Mouse (Mus musculus) midbrain, embryonic 16.5 days (tissue): Measurements from ENCODE around the gene Ppif. TPM values are rescaled to one million over a fixed set of nuclear protein-coding genes. Genes with fewer than 3 reads are reported as not detected.

Experiments used
- ATAC-seq: fragments of 200-750 bp; cut with Nextera tagmentation; 2 replicates; pipeline ENCODE4 v1.8.0; 2017; ENCODE audit warnings: moderate TSS enrichment
- H3K27ac ChIP-seq: fragments of 300-500 bp; sonication (generic); 2 replicates; pipeline ENCODE4 v1.5.1; 2014; ENCODE audit warnings: mild to moderate bottlenecking, low read length, mixed read lengths
- H3K27me3 ChIP-seq: fragments of 300-500 bp; sonication (generic); 2 replicates; pipeline ENCODE4 v1.6.1; 2014; ENCODE audit warnings: low read depth, low read length, mixed read lengths; ENCODE audit not compliant: control insufficient read depth, insufficient read depth
- H3K36me3 ChIP-seq: fragments of 300-500 bp; sonication (generic); 2 replicates; pipeline ENCODE4 v1.6.1; 2014; ENCODE audit warnings: mild to moderate bottlenecking, low read length, moderate library complexity, mixed read lengths; ENCODE audit not compliant: control insufficient read depth, insufficient read depth
- H3K4me1 ChIP-seq: fragments of 300-500 bp; sonication (generic); 2 replicates; pipeline ENCODE4 v1.6.1; 2014; ENCODE audit warnings: mild to moderate bottlenecking, low read length, mixed read lengths; ENCODE audit not compliant: control insufficient read depth, insufficient read depth
- H3K4me2 ChIP-seq: fragments of 300-500 bp; sonication (generic); 2 replicates; pipeline ENCODE4 v1.6.1; 2014; ENCODE audit warnings: mild to moderate bottlenecking, low read length, mixed read lengths
- H3K4me3 ChIP-seq: fragments of 300-500 bp; sonication (generic); 2 replicates; pipeline ENCODE4 v1.5.1; 2014; ENCODE audit warnings: low read depth, mild to moderate bottlenecking, low read length, moderate library complexity, mixed read lengths
- H3K9ac ChIP-seq: fragments of 300-500 bp; sonication (generic); 2 replicates; pipeline ENCODE4 v1.6.1; 2014; ENCODE audit warnings: low read depth, low read length, mixed read lengths
- H3K9me3 ChIP-seq: fragments of 300-500 bp; sonication (generic); replicated peaks from 2 replicates; pipeline ENCODE4 v1.6.1; 2014; ENCODE audit warnings: mild to moderate bottlenecking, low read length, mixed read lengths; ENCODE audit not compliant: control insufficient read depth, poor library complexity, severe bottlenecking
- WGBS: fragments of 180-500 bp; shearing (Covaris S2); extraction: QIAGEN DNeasy Blood & Tissue Kit; methylation state at CpG from one replicate; pipeline ENCODE4 v1.1.7; 2014; 5-methylcytosine and 5-hydroxymethylcytosine counted together
- polyA plus RNA-seq: library from polyadenylated mRNA; unstranded; fragments of >200 nt; fragmentation: Nextera tagmentation; extraction: Ambion mirVana; gene quantifications from 2 replicates; pipeline ENCODE4 v1.2.1, GENCODE M21; 2015

Gene Ppif
- polyA plus RNA-seq, 1 experiment from 2014 or later, result 40.3 TPM

DNA sequence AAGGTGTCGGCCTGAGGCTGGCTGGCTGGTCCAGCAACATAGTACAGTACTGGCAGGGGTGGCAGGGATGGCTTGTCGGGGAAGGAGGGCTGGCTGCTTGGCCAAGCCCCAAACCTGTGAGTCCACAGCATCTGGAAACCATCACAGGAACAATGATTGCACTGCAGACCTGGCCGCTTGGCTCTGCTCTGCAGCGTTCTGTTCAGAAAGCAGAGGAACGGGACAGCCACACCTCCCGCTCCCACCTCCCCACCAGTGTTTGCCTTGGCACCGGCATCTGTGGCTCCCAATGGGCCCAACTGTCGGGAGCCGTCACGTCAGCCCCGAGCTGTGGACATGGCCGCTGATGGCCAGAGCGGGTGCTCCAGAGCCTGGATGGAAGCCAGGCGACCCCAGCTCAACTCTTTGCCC is 44.6 kb downstream of the Ppif start:
- no peaks in the 10 kb centered on the region for H3K27me3 ChIP-seq
- no peaks in the 10 kb centered on the region for H3K36me3 ChIP-seq
- H3K4me3 ChIP-seq, result no peak overlapping the region
- ATAC-seq, result no peak
- 71% methylated on average over 14 of the region's 14 CpGs for WGBS
- no peak overlapping the region for H3K27ac ChIP-seq
- H3K4me2 ChIP-seq, result no peak overlapping the region
- peaks cover 11% of the 10 kb centered on the region for H3K4me1 ChIP-seq
- H3K9me3 ChIP-seq, result no peaks in the 10 kb centered on the region
- no peak overlapping the region for H3K9ac ChIP-seq

DNA sequence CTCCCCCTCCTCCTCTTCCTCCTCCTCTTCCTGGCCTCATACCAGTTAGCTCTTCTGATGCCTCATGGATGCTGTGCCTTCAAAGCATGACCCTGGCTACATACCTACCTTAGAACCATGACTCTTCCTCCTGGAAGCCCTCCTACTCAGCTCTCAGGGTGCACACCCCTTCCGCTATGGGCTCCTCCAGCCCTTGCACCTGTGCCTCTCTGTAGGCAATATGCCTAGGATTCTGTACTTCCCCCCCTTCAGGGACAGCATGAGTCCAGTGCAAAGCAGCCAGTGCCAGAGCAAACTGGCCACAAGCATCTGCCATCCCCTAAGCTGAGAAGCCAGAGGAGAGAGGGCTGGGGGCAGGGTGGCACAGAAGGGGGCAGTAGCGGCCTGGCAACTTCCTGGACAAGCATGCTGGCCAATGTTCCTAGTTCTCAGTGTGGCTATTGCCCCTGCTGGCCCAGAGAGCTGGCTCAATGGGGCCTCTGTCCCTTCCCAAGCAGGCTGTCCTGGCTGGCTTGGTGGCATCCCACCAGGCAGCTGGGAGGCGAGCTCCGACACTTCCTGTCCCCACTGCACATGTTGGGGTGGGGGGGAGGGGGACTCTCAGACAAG is 46.1 kb downstream of the Ppif start:
- H3K4me3 ChIP-seq, result no peak overlapping the region
- peaks cover 4% of the 10 kb centered on the region for H3K4me1 ChIP-seq
- H3K9me3 ChIP-seq, result no peaks in the 10 kb centered on the region
- H3K36me3 ChIP-seq, result no peaks in the 10 kb centered on the region
- no peak overlapping the region for H3K9ac ChIP-seq
- ATAC-seq, result peak; percentile 61
- no peak overlapping the region for H3K4me2 ChIP-seq
- no peak overlapping the region for H3K27ac ChIP-seq
- WGBS, result 75% methylated on average over 4 of the region's 4 CpGs
- H3K27me3 ChIP-seq, result no peaks in the 10 kb centered on the region

DNA sequence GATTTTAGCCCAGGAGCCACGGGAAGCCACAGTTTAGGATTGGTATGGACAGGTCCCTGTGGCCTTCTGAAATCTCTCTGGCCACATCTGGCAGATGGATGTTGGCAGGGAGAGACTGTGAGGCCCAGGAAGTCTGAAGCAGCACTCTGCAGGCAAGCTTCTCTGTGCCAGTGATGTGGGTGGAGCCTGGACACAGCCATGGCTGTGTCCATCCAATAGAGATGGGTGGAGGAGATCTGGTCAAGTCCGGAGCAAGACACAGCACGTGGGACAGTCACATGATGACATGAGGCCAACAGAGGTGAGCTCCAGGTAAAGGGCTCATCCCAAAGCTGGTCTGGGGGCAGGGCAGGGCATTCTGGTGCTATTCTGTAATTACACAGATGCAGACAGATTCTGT is 47.3 kb downstream of the Ppif start:
- Histone ChIP-seq H3K36me3 (no peaks in the 10 kb centered on the region), H3K9me3 (no peaks in the 10 kb centered on the region), H3K4me1 (no peaks in the 10 kb centered on the region), H3K27ac (no peak overlapping the region), H3K4me3 (no peak overlapping the region), H3K4me2 (no peak overlapping the region), H3K9ac (no peak overlapping the region), H3K27me3 (no peaks in the 10 kb centered on the region)
- WGBS, result 74% methylated on average over 3 of the region's 3 CpGs
- ATAC-seq, result no peak

DNA sequence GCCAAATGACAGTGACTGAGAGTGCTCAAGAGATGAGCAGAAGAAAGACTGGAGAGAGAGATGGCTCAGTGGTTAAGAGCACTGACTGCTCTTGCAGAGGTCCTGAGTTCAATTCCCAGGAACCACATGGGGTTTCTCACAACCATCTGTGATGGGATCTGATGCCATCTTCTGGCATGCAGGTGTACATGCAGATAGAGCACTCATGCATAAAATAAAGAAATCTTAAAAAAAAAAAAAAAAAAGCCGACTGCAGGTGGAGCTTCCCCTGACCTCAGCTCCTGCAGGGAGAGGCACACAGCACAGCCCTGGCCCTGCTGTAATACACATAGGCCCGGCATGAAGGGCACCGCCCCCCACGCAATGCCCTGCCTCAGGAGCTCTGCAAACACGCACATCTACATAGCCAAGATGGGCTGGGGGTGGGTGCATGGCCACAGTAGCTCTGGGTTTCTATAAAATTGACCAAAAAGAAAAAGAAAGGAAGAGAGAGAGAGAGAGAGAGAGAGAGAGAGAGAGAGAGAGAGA is 48.0 kb downstream of the Ppif start:
- H3K4me3 ChIP-seq, result no peak overlapping the region
- H3K27me3 ChIP-seq, result no peaks in the 10 kb centered on the region
- no peaks in the 10 kb centered on the region for H3K36me3 ChIP-seq
- no peaks in the 10 kb centered on the region for H3K9me3 ChIP-seq
- WGBS, result 67% methylated on average over 5 of the region's 5 CpGs
- H3K4me1 ChIP-seq, result no peaks in the 10 kb centered on the region
- ATAC-seq, result no peak
- H3K9ac ChIP-seq, result no peak overlapping the region
- no peak overlapping the region for H3K4me2 ChIP-seq
- no peak overlapping the region for H3K27ac ChIP-seq

DNA sequence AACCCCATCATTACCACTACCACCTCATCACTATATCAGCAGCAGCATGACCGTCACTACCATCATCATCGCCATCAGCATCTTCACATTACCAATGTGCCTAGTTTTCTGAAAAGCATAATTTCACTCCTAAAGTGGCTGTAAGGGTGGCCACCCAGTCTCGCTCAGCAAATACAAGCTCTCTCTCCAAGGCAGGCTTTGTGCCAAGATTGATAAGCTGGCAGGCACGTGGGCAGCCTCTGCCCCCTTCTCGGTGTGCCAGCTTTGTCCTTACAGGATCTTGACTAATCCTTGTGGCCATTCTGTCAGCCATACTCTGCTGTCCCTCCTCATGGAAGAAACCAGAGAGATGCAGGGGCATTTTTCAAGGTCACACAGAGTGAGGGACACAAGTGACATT is 49.0 kb downstream of the Ppif start:
- Histone ChIP-seq H3K27me3 (no peaks in the 10 kb centered on the region), H3K27ac (no peak overlapping the region), H3K4me2 (no peak overlapping the region), H3K9ac (no peak overlapping the region), H3K36me3 (no peaks in the 10 kb centered on the region), H3K4me3 (no peak overlapping the region), H3K4me1 (no peaks in the 10 kb centered on the region), H3K9me3 (no peaks in the 10 kb centered on the region)
- 81% methylated on average over 5 of the region's 5 CpGs for WGBS
- no peak for ATAC-seq

DNA sequence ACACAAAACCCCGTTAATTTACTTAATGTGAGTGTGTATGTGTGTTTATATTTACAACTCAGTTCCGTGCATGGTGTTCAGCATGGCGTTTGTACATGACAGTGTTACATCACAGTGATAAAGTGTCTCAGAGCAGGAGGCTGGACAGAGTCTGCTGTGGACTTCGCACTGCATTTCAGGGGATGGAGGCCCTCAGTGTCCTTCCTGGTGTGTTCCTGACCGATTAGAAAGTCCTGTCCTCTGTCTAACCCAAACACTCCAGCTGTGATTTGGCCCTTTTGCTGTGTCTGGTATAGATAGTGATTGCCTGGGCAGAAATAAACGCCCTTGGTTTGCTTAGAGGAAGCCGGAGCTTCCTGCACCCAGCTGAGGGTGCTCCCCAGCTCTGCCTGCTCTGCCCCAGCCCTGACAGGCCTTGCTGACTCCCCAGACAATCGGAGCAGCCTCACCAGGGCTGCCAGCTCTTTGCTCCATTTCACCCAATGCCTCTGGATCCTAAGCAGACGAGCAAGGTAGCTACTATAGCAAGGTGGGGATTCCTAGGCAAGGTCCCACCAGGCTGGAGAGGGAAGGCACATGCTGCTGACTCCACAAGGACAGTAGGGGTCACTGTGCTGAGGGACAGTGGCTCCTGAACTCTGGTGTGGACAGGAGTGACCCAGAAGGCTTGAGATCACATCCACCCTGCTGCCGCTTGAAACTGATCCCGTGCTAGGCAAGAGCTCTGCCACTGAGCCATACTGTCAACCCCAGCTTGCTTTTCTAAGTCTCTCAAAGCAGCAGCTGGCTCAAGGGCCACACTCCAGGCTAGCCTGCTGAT is 51.6 kb downstream of the Ppif start:
- WGBS, result 77% methylated on average over 11 of the region's 11 CpGs
- Histone ChIP-seq H3K4me3 (no peak overlapping the region), H3K4me2 (no peak overlapping the region), H3K9me3 (no peaks in the 10 kb centered on the region), H3K27ac (no peak overlapping the region), H3K36me3 (no peaks in the 10 kb centered on the region), H3K27me3 (no peaks in the 10 kb centered on the region), H3K4me1 (no peaks in the 10 kb centered on the region), H3K9ac (no peak overlapping the region)
- no peak for ATAC-seq

DNA sequence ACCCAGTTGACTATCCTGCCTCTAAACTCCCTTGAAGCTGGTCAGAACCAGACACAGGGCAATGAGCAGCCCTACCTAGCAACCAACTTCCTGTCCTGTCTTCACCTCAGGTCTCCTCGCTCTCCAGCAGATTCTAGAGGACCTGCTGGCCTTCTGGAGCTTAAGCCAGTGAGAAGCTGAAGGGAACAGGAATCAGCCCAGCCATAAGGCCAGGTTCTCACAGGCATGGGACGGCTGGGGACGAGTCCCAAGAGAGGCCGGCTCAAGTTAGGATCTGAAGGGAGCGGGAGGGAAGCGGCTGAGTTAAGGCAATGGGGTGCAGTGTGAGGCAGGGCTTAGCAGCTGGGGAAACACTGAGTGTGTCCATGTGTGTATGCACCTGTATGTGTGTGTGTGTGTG is 52.4 kb downstream of the Ppif start:
- Histone ChIP-seq H3K4me1 (no peaks in the 10 kb centered on the region), H3K9ac (no peak overlapping the region), H3K27me3 (no peaks in the 10 kb centered on the region), H3K4me2 (no peak overlapping the region), H3K27ac (no peak overlapping the region), H3K36me3 (no peaks in the 10 kb centered on the region), H3K4me3 (no peak overlapping the region), H3K9me3 (no peaks in the 10 kb centered on the region)
- 91% methylated on average over 6 of the region's 6 CpGs for WGBS
- ATAC-seq, result no peak

DNA sequence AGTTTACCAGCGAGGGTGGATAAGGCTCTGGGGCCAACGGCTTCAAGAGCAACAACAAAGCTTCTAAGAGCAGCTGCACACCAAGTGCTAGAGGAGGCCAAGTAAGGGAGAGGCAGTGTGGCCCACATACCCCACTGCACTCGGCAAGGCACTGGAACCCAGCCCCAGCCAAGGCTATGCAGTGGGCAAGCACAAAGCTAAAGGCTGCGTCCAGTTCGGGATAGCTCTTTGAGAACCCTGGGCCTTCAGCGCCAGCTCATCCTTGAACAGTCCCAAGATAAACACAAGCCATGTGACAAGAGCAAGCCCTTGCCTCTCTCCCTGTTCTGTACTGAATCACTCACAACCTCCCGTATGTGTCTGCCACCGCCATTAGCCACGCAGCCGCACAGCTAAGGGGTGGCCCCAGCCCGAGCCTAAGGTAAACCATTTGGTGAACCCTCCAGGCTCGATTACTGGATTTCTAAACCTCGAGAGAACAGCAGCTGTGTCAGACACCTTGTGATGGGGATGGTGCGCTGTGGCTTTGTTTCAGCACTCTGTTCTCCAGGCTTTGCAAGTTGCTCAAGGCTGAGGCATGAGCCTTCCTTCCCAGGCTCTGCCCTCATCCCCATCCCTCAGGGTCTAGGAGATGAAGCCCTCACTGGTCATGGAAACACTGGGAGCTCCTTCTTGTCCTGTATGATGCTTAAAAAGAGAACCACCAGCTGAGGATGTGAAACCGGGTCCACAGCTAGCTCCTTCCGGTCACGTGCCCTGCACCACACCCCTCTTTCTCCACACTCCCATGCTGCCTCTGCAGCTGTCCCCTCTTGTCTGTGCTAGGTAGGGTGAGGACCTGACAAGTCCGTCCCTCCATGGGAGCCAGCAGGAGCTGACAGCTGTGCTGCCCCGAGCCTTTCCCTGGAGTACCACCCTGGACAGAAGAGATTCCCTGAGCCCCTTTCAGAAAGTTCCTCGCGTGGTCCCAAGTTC is 53.3 kb downstream of the Ppif start:
- H3K4me3 ChIP-seq, result no peak overlapping the region
- WGBS, result 83% methylated on average over 21 of the region's 21 CpGs
- H3K27ac ChIP-seq, result no peak overlapping the region
- H3K4me2 ChIP-seq, result no peak overlapping the region
- no peak overlapping the region for H3K9ac ChIP-seq
- no peaks in the 10 kb centered on the region for H3K9me3 ChIP-seq
- ATAC-seq, result no peak
- no peaks in the 10 kb centered on the region for H3K27me3 ChIP-seq
- H3K36me3 ChIP-seq, result no peaks in the 10 kb centered on the region
- no peaks in the 10 kb centered on the region for H3K4me1 ChIP-seq
